Mouse (Mus musculus): ENCODE results near the gene Nphp4. TPM values are rescaled to one million over a fixed set of nuclear protein-coding genes. Genes with fewer than 3 reads are reported as not detected.
"Not testable (repeated sequence)": the region's sequence is repeated elsewhere in the genome, so short reads cannot be mapped to it uniquely, and the experiment has no call there.

Nphp4 gene
- polyA plus RNA-seq, 1 experiment from 2014 or later = 1.2 TPM

GRCm38 (mm10) chr4:152555806-152556205 is 79.3 kb downstream of the Nphp4 start:
- H3K27me3 ChIP-seq (replicated peaks; ENCODE audit: control insufficient read depth, insufficient read depth, low read length); H3K36me3 ChIP-seq (ENCODE audit: control insufficient read depth, insufficient read depth, low read length); ATAC-seq (replicated peaks; ENCODE audit: low FRiP score); H3K4me3 ChIP-seq (ENCODE audit: low read depth, low read length); H3K27ac ChIP-seq (ENCODE audit: low read depth, low read length); H3K4me1 ChIP-seq (replicated peaks; ENCODE audit: control insufficient read depth, insufficient read depth, low read length); H3K4me2 ChIP-seq; DNase-seq (ENCODE audit: low spot score); H3K9ac ChIP-seq (ENCODE audit: low read depth, low read length); H3K9me3 ChIP-seq (ENCODE audit: control insufficient read depth, low read length): not testable (repeated sequence)
- WGBS = 68% methylated on average over 3 of the region's 3 CpGs

- Histone ChIP-seq H3K36me3 (ENCODE audit: control insufficient read depth, insufficient read depth, low read length) (no peaks in the 10 kb centered on the region), H3K27ac (ENCODE audit: low read depth, low read length) (no peak overlapping the region), H3K9me3 (ENCODE audit: control insufficient read depth, low read length) (no peaks in the 10 kb centered on the region), H3K4me1 (replicated peaks; ENCODE audit: control insufficient read depth, insufficient read depth, low read length) (no peaks in the 10 kb centered on the region), H3K9ac (ENCODE audit: low read depth, low read length) (no peak overlapping the region), H3K27me3 (replicated peaks; ENCODE audit: control insufficient read depth, insufficient read depth, low read length) (no peaks in the 10 kb centered on the region), H3K4me3 (ENCODE audit: low read depth, low read length) (no peak overlapping the region), H3K4me2 (no peak overlapping the region)
- 45% methylated on average over 17 of the region's 17 CpGs for whole genome bisulfite sequencing
- DNase-seq (ENCODE audit: low spot score) (no peak), ATAC-seq (replicated peaks; ENCODE audit: low FRiP score) (no peak)
Observed at GRCm38 (mm10) chr4:152558246-152558645, 81.7 kb downstream of the Nphp4 start.

- no peak overlapping the region for H3K4me2 ChIP-seq
- WGBS = 73% methylated on average over 4 of the region's 4 CpGs
- DNase-seq (ENCODE audit: low spot score) = no peak
- H3K36me3 ChIP-seq (ENCODE audit: control insufficient read depth, insufficient read depth, low read length) = no peaks in the 10 kb centered on the region
- H3K9ac ChIP-seq (ENCODE audit: low read depth, low read length) = no peak overlapping the region
- no peak overlapping the region for H3K4me3 ChIP-seq (ENCODE audit: low read depth, low read length)
- no peak overlapping the region for H3K27ac ChIP-seq (ENCODE audit: low read depth, low read length)
- H3K4me1 ChIP-seq (replicated peaks; ENCODE audit: control insufficient read depth, insufficient read depth, low read length) = no peaks in the 10 kb centered on the region
- ATAC-seq (replicated peaks; ENCODE audit: low FRiP score) = no peak
- no peaks in the 10 kb centered on the region for H3K27me3 ChIP-seq (replicated peaks; ENCODE audit: control insufficient read depth, insufficient read depth, low read length)
- H3K9me3 ChIP-seq (ENCODE audit: control insufficient read depth, low read length) = no peaks in the 10 kb centered on the region
Observed at GRCm38 (mm10) chr4:152568006-152568405, 91.5 kb downstream of the Nphp4 start.

GRCm38 (mm10) chr4:152568662-152569395 is 92.3 kb downstream of the Nphp4 start:
- Histone ChIP-seq H3K27ac (ENCODE audit: low read depth, low read length) (no peak overlapping the region), H3K9me3 (ENCODE audit: control insufficient read depth, low read length) (no peaks in the 10 kb centered on the region), H3K9ac (ENCODE audit: low read depth, low read length) (no peak overlapping the region), H3K4me2 (no peak overlapping the region), H3K4me3 (ENCODE audit: low read depth, low read length) (no peak overlapping the region), H3K4me1 (replicated peaks; ENCODE audit: control insufficient read depth, insufficient read depth, low read length) (no peaks in the 10 kb centered on the region), H3K27me3 (replicated peaks; ENCODE audit: control insufficient read depth, insufficient read depth, low read length) (no peaks in the 10 kb centered on the region), H3K36me3 (ENCODE audit: control insufficient read depth, insufficient read depth, low read length) (no peaks in the 10 kb centered on the region)
- DNase-seq (ENCODE audit: low spot score) (no peak), ATAC-seq (replicated peaks; ENCODE audit: low FRiP score) (no peak)
- WGBS = 48% methylated on average over 23 of the region's 23 CpGs

- no peaks in the 10 kb centered on the region for H3K36me3 ChIP-seq (ENCODE audit: control insufficient read depth, insufficient read depth, low read length)
- no peaks in the 10 kb centered on the region for H3K4me1 ChIP-seq (replicated peaks; ENCODE audit: control insufficient read depth, insufficient read depth, low read length)
- WGBS = 62% methylated on average over 12 of the region's 12 CpGs
- DNase-seq (ENCODE audit: low spot score) (no peak), ATAC-seq (replicated peaks; ENCODE audit: low FRiP score) (no peak)
- H3K27ac ChIP-seq (ENCODE audit: low read depth, low read length) = no peak overlapping the region
- no peak overlapping the region for H3K9ac ChIP-seq (ENCODE audit: low read depth, low read length)
- H3K9me3 ChIP-seq (ENCODE audit: control insufficient read depth, low read length) = no peaks in the 10 kb centered on the region
- no peaks in the 10 kb centered on the region for H3K27me3 ChIP-seq (replicated peaks; ENCODE audit: control insufficient read depth, insufficient read depth, low read length)
- H3K4me3 ChIP-seq (ENCODE audit: low read depth, low read length) = no peak overlapping the region
- no peak overlapping the region for H3K4me2 ChIP-seq
Observed at GRCm38 (mm10) chr4:152574266-152574665, 97.8 kb downstream of the Nphp4 start.

GRCm38 (mm10) chr4:152576826-152577225 is 100.3 kb downstream of the Nphp4 start:
- Histone ChIP-seq H3K9ac (ENCODE audit: low read depth, low read length) (no peak overlapping the region), H3K36me3 (ENCODE audit: control insufficient read depth, insufficient read depth, low read length) (no peaks in the 10 kb centered on the region), H3K4me1 (replicated peaks; ENCODE audit: control insufficient read depth, insufficient read depth, low read length) (no peaks in the 10 kb centered on the region), H3K4me3 (ENCODE audit: low read depth, low read length) (no peak overlapping the region), H3K27ac (ENCODE audit: low read depth, low read length) (no peak overlapping the region), H3K4me2 (no peak overlapping the region), H3K9me3 (ENCODE audit: control insufficient read depth, low read length) (no peaks in the 10 kb centered on the region), H3K27me3 (replicated peaks; ENCODE audit: control insufficient read depth, insufficient read depth, low read length) (no peaks in the 10 kb centered on the region)
- ATAC-seq (replicated peaks; ENCODE audit: low FRiP score) (no peak), DNase-seq (ENCODE audit: low spot score) (no peak)
- 79% methylated on average over 4 of the region's 4 CpGs for WGBS

- Histone ChIP-seq H3K9me3 (ENCODE audit: control insufficient read depth, low read length) (no peaks in the 10 kb centered on the region), H3K4me2 (no peak overlapping the region), H3K27ac (ENCODE audit: low read depth, low read length) (no peak overlapping the region), H3K36me3 (ENCODE audit: control insufficient read depth, insufficient read depth, low read length) (no peaks in the 10 kb centered on the region), H3K9ac (ENCODE audit: low read depth, low read length) (no peak overlapping the region), H3K4me3 (ENCODE audit: low read depth, low read length) (no peak overlapping the region), H3K27me3 (replicated peaks; ENCODE audit: control insufficient read depth, insufficient read depth, low read length) (no peaks in the 10 kb centered on the region), H3K4me1 (replicated peaks; ENCODE audit: control insufficient read depth, insufficient read depth, low read length) (no peaks in the 10 kb centered on the region)
- DNase-seq (ENCODE audit: low spot score) (no peak), ATAC-seq (replicated peaks; ENCODE audit: low FRiP score) (no peak)
- 68% methylated on average over 4 of the region's 4 CpGs for WGBS
Observed at GRCm38 (mm10) chr4:152579956-152580355, 103.5 kb downstream of the Nphp4 start.

GRCm38 (mm10) chr4:152582206-152582605 is 105.7 kb downstream of the Nphp4 start:
- no peaks in the 10 kb centered on the region for H3K4me1 ChIP-seq (replicated peaks; ENCODE audit: control insufficient read depth, insufficient read depth, low read length)
- H3K36me3 ChIP-seq (ENCODE audit: control insufficient read depth, insufficient read depth, low read length) = no peaks in the 10 kb centered on the region
- no peak overlapping the region for H3K9ac ChIP-seq (ENCODE audit: low read depth, low read length)
- H3K4me2 ChIP-seq = no peak overlapping the region
- H3K27me3 ChIP-seq (replicated peaks; ENCODE audit: control insufficient read depth, insufficient read depth, low read length) = no peaks in the 10 kb centered on the region
- no peak overlapping the region for H3K27ac ChIP-seq (ENCODE audit: low read depth, low read length)
- 43% methylated on average over 6 of the region's 6 CpGs for WGBS
- no peaks in the 10 kb centered on the region for H3K9me3 ChIP-seq (ENCODE audit: control insufficient read depth, low read length)
- ATAC-seq (replicated peaks; ENCODE audit: low FRiP score) (no peak), DNase-seq (ENCODE audit: low spot score) (no peak)
- H3K4me3 ChIP-seq (ENCODE audit: low read depth, low read length) = no peak overlapping the region

- H3K9ac ChIP-seq (ENCODE audit: low read depth, low read length) = no peak overlapping the region
- no peaks in the 10 kb centered on the region for H3K4me1 ChIP-seq (replicated peaks; ENCODE audit: control insufficient read depth, insufficient read depth, low read length)
- ATAC-seq (replicated peaks; ENCODE audit: low FRiP score) = no peak
- H3K4me3 ChIP-seq (ENCODE audit: low read depth, low read length) = no peak overlapping the region
- no peak overlapping the region for H3K27ac ChIP-seq (ENCODE audit: low read depth, low read length)
- H3K4me2 ChIP-seq = no peak overlapping the region
- no peaks in the 10 kb centered on the region for H3K27me3 ChIP-seq (replicated peaks; ENCODE audit: control insufficient read depth, insufficient read depth, low read length)
- 69% methylated on average over 6 of the region's 6 CpGs for WGBS
- no peaks in the 10 kb centered on the region for H3K36me3 ChIP-seq (ENCODE audit: control insufficient read depth, insufficient read depth, low read length)
- no peaks in the 10 kb centered on the region for H3K9me3 ChIP-seq (ENCODE audit: control insufficient read depth, low read length)
- DNase-seq (ENCODE audit: low spot score) = no peak
Observed at GRCm38 (mm10) chr4:152583616-152584015, 107.1 kb downstream of the Nphp4 start.

Data from liver, embryonic 11.5 days (tissue).